Mouse (Mus musculus) 3134 (cell line): ENCODE measurements at regions not wholly inside any gene's neighbourhood (a gene's known extent, or its start where the extent isn't known, plus 50 kb on each side); places are given as distances from the start of the nearest gene placed in this dataset.

Experiments
- DNase-seq: peaks from one replicate; pipeline ENCODE4 v3.0.0-alpha.2; 2011; ENCODE audit warnings: low spot score; ENCODE audit not compliant: insufficient read length; ENCODE audit errors: extremely low read depth

DNA sequence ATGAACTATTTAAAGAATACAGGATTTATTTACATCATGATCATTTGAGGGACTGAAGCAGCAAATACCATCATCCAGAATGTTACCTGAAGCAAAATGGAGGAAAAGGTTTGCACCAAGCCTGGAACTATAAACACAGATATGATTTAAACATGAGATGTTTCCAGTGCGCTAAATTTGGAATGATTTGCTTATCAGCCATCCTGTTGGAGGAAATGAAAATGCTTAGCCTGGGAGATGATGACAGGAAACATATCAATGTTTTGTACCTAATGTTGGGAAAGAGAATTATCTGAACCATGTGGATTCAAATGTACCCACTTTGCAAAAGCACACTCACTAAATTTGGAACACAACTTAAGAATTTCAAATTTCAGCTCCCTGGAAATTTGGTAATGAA, 149.3 kb downstream of the Adgra3 start:
- no peak for DNase-seq

DNA sequence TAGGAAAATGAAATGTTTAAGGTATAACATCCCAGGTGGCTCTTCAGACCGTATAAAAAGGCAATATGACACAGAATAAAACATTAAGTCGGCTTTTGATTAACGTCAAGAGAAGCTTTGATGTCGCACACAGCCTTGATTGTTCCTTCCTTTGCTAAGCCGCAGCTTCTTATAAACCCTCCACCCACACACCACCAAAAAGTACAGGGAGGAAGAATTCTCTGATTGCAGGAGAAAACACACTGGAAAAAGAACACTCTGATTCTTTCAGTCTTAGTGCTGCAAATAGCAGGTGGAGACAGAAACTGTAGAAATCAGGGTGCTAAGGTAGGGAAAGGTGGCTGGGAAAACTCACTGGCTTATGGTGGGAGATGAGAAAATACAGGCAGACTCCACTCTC, 162.7 kb downstream of the Adgra3 start:
- DNase-seq = no peak

DNA sequence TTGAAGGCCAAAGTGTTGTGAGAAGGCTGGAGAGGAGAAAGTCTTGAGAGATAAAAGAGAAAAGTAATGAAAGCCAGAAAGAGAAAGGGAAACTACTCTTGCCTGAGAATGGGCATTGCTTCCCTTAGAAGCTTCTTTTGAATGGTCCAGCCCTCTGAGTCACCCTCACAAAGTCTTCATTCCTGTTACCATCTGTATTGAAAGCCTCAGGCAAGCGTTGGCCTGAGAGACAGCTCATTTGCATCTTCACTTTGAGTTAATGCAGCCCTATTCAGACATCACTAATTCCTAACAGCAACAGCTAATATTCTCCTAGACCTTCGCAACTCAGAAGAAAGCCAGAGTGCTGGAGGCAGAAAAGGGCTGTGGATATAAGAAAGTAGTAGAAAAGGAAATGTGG, 178.4 kb downstream of the Adgra3 start:
- no peak for DNase-seq

DNA sequence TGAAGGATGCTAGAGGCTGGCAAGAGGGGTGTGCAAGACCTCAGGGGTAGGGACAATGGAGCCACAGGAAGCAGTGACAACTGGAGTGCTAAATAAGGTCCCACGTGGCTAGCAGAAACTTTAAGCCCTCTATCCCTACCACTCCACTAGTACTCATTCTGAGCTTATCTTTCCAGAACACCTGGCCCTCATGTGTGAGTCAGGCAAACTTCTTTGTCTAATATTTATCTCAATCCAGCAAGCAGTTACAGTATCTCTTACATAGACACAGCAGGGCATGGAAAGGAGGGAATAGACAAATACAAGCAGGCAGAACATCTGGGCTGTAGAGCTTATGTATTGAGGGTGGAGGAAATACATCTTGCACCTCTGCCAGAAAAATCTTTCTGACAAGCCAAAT, 182.6 kb downstream of the Adgra3 start:
- no peak for DNase-seq

DNA sequence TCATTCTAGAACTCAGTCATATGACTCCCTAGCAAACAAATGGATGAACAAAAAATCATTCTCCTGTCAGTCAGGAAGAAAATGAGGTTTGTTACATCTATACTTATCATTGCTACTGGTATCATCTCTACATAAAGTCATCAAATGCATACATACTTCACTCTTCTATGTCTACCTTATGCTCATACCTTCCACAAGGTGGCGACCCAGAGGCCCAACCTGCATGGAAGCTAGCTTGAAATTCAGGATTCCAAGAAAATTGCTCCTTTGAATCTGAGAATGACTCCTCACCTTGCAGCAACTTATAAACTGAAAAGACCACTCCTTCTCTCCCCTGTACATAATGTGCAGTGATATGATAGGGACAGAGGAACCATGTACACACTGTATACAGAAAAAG, 201.6 kb downstream of the Adgra3 start:
- no peak for DNase-seq

DNA sequence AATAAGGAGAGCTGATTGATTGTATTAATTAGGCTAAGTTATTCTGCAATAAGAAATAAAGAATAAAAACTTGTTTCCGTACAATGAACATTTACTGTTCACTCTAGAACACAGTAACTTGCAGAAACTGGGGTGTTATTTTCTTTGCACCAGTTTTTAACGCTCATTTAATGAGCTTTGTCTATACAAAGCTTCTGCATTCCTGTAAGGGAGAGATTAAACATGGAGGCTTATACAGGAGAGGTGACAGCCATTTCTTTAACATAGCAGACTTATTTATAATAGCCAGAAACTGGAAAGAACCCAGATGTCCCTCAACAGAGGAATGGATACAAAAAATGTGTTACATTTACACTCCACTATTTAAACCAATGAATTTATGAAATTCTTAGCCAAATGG, 202.8 kb downstream of the Adgra3 start:
- no peak for DNase-seq

GRCm38 (mm10) chr5:49848680-49849079, 210.1 kb downstream of the Adgra3 start:
- DNase-seq = no peak

DNA sequence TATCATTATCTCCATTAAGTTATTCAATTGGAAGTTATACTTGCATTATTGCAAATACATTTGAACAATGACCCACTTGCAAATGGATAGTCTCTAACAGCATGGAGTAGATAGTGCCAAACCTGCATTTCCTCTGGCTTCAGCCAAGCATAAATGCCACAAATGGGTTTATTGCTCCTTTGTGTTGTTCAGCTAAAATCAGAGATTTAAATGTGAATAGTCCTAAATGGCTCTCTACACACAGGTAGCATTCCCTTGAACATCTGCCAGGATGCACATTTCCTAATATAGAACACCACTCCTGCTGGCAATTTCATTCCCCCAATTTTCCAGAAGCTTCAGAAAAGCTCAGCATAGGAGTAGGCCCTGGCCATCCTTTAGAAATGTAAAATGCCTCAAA, 210.6 kb downstream of the Adgra3 start:
- no peak for DNase-seq

GRCm38 (mm10) chr5:49818832-49819231, 240.0 kb downstream of the Adgra3 start:
- DNase-seq = no peak

- DNase-seq = no peak
These were observed 242.1 kb downstream of the Adgra3 start for GRCm38 (mm10) chr5:49816751-49817150.

DNA sequence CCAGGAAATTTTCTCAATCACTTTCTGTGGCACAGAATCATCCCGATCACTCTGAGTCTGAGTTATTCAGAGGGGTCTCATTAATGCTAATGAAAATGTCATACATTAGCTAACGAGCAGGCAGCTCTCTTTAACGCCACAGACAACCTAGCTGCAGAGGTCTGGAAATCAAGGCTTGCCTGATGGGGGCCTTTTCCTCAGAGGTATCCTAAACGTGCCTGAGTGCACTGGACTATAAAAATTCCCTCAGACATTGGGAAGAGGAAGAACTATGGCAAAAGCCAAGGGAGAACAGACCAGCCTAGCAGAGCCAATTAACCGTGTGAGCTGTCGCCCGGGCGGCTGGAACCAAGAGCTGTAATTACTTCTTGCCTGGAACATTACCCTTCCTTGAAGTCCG, 245.5 kb downstream of the Adgra3 start:
- DNase-seq = no peak

DNA sequence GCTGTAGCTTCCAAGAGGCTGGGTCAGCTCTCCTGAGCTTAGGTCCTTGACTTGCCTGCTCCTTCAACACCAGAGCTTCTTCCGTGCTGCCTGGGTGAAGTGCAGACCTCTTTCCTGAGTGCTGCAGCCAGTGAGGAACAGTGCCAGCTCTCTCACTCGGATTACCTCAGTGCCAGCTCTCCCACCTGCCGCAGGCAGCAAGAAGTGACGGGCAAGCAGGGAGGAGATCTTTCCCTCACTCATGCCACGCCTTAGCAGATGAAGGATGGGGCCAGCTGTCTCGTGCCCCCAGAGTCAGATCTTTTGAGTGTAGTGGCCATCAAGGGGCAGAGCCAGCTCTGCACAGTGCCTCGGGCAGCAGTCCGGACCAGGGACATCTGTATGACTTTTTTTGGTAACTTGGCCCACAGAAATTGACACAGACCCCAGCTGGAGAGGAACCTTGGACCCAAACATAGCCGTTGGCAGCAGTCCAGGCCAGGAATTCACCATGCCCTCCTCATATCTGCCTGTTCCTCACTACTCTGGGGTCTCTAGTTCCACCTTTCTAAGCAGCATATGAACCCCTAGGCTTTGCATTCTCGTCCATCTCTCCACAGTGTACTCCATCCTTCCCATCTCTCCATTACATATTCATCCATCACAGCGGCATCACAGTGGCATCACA, 263.9 kb upstream of the Kcnip4 start:
- DNase-seq = no peak

GRCm38 (mm10) chr5:49783728-49784127, 259.0 kb upstream of the Kcnip4 start:
- DNase-seq = no peak

GRCm38 (mm10) chr5:49761054-49761453, 236.3 kb upstream of the Kcnip4 start:
- peak; percentile 62 for DNase-seq

DNA sequence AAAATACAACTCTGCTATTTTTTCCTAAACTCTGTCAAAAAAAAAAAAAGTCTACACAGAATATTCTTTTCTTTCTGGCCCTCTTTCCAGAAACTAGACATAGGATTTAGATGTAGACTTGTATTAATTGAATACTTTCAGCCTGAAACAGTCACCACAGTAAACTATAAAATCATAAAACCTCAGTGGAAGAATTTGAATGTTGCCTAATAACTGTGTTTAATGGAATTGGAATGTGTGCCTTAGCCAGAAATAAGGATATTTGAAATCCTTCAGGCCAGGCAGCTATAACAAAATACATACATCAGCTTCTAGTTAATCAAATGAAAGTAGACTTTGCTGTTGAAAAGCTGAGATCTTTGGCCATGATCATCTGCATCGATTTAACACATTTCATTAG, 230.8 kb upstream of the Kcnip4 start:
- peak; percentile 51 for DNase-seq

- DNase-seq = no peak
These were observed 187.9 kb upstream of the Kcnip4 start for GRCm38 (mm10) chr5:49712607-49713006.

GRCm38 (mm10) chr5:49682156-49682555, 157.4 kb upstream of the Kcnip4 start:
- no peak for DNase-seq

GRCm38 (mm10) chr5:49681514-49681913, 156.8 kb upstream of the Kcnip4 start:
- DNase-seq = no peak

DNA sequence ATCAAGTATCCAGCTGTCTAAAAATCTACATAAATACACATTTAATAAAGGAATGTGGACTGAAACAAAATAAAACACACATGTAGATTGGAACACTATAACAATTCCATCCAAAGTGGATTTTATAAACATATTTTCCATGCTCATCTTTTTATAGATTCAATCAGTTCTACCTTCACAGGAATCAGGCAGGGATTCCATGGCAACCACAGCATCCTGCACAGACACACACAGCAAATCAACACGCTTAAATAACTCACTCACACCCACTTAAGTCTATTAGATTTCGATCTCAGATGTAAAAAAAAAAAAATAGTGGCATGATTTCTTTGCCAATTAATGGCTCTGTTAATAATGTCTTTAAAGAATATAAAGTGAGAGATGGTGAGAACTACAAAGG, 151.2 kb upstream of the Kcnip4 start:
- no peak for DNase-seq

DNA sequence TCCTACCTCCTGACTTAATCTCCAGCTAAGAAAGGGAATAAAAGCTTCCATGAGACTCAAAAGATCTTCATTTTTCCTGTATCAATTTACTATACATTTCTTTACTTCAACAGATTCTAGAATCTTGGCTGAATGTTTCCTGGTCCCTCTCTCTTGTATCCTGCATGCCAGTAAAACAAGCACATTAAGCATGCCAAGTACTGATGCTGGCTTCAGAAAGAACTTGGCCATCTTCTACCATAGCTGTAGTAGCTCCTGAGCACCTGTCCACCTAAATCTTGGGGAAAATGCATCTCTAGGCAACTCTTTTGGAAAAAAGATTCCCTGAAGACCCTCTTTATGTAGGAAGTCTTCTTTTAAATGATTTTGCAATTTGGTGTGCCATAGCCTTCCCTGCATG, 140.5 kb upstream of the Kcnip4 start:
- DNase-seq = no peak

GRCm38 (mm10) chr5:49663928-49664327, 139.2 kb upstream of the Kcnip4 start:
- no peak for DNase-seq

DNA sequence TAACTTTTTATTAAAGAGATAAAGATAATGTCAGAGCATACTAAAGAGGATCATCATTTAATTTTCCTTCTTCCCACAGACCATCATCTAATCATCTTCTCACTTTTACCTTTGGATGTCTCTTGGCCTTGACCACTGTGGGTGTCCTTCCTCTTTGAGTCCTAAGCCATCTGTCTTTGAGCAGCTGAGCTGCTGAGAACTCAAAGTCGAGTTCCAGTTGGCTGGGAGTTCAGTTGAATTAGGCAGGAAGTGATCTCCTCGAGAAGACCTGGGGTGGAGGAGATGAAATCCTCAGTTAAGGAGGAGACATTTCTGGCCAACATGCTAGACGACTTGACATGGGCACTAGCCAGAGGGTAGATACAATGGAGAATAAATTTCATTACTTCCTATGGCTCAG, 137.4 kb upstream of the Kcnip4 start:
- no peak for DNase-seq

DNA sequence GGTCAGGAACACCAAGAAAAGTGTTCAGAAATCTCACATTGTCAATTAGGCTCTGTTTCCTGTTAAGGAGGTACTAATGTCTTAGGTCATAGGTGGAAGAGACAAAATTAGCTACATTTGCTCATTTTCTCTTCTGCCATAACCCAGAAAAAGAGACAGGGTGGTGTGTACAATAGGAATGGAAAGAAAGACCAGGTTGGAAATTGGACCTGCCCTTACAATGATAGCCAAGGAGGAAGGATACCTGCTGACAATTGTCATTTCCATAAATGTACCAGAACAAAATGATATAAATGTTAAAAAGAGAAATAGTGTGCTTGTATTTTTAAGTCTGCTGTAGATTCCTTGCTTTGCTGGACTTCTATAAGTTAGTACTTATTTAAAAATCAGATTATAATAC, 135.9 kb upstream of the Kcnip4 start:
- no peak for DNase-seq
